Mouse (Mus musculus) yolk sac, embryonic 10.5 days (tissue): ENCODE results near the gene Saa2.
A peak's percentile ranks its signal among the peaks of the same experiment; 100 is the strongest.
"Not testable (repeated sequence)": the region's sequence is repeated elsewhere in the genome, so short reads cannot be mapped to it uniquely, and the experiment has no call there.

Experiments used
- DNase-seq: peaks from one replicate; pipeline ENCODE4 v3.0.0-alpha.2; 2017; ENCODE audit warnings: low spot score

Saa2 gene

DNA sequence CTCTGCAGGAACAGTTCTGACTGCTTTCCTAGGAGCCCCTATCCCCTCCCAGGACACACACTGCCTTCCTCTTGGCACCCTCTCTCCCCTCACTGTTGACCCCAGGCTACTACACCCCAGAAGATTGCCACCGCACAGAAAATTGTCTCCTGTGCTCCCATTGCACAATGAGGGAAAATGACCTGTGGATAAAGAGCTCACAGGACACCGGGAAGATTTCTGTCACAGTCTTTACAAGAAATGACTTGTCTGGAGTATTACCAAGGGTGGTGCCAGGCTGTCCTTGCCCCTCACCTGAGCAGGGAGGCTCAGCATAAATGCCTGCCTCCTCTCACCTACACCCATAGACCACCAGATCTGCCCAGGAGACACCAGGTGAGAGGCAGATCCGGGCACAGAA is at the start of gene Saa2:
Gene Saa2 (plus strand): TSS at position 301 of the 400 bp plus-strand sequence.
- DNase-seq: no peak

DNA sequence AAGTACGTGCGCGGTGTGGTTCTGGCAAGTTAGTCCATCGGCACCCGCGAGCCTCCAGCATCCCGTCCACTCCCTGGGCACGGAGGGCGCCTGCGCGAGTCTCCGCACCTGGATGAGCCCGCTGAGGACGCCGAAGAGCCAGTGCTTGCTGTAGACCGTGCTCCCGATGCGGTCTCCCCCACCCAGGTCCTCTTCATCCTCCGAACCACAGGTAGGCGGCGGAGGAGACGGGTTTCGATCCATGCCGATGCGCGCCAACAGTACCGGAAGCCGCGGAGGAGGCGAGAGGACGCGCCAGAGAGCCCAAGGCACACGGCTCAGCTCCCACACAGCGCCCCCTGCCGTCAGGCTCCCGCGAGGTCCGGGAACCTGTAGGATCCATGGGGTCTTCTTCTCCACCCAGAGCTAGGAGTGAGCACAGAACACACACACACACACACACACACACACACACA is 41.2 kb upstream of the Saa2 start, which contains the start of gene Saal1:
Gene Saal1 (minus strand): TSS at position 291 of the 455 bp plus-strand sequence.
- DNase-seq: peak; percentile 89

GRCm38 (mm10) chr7:46712250-46712649 is 39.3 kb upstream of the Saa2 start:
- no peak for DNase-seq

DNA sequence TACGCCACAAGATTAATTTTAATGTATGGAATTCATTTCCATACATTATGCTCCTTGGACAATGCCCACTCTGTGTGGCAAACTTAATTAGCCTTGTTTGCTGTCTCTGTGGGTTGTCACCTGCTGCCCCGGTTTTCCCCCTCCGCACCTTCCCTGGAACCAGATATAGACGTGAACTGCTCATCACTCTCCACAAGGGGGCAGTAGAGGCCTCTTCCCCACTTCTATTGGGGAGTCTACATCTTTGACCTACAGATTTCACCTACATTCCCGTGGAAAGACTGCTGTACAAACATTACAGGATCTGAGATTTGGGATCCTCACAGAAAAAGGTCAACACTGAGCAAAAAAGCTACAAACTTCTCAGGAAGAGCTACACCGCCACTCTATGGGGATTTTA is 37.1 kb upstream of the Saa2 start:
- peak; percentile 55 for DNase-seq

GRCm38 (mm10) chr7:46715600-46715999 is 36.0 kb upstream of the Saa2 start, which contains the start of gene Saa3:
TSS of gene Saa3 (minus strand) at chr7:46715700.
- DNase-seq: no peak

DNA sequence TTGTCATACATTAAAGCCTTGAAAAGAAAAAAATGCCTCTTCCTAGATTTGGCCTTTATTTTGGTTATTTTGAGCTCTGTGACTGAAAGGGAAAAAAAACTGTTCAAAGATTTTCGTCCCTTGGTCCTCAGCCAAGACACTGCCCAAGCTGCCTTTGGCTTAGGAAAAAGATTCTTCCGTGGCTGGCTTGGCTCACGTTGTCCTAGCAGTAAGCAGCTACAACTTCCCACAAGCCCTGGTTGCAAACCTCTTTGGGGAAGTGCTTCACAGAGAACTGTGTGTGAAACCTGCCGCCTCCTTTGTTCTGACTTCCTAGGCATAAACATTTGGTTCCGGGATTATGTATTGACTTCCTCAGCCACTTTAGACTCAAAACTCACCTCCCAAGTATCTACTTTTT is 34.7 kb upstream of the Saa2 start:
- no peak for DNase-seq

- no peak for DNase-seq
Measured at GRCm38 (mm10) chr7:46718591-46719270, 32.9 kb upstream of the Saa2 start.

DNA sequence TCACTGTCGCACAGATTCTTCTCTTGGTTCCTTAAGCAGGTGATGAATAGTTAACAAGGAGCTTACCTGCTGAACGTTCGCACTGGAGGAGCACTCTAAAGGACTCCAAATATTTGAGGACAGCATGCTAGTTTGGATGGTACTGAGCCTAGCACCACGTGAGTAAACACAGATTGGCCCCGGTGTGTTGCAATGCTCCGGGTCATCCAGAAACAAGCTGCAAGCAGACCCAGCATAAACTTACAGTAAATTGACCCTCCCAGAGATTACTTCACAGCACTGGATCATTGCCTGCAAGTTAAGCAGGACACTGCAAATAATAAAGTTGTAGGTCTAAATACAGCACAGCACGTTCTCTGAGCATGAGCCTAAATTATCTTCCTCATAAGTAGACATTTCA is 32.1 kb upstream of the Saa2 start:
- DNase-seq: peak; percentile 84

DNA sequence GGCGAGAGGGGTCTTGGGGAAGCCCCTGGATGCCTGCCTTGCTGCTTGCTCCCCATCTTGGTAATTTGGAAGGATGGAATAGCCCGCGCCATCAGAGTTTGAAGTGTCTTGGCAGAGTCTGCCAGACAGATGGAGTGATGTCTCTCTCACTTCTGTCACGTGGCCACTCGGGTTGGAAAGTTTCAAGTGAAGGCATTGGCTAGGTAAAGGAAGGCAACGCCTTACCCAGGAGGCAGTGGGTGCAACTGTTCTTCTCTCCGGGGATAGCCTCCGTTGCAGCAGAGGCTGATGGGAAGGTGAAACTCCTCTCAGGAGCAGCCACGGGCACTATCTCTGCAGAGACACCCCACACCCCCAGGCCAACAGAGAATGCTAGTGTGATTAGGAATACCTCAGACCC is 31.1 kb upstream of the Saa2 start:
- DNase-seq: no peak

GRCm38 (mm10) chr7:46723354-46723753 is 28.2 kb upstream of the Saa2 start:
- DNase-seq: no peak

DNA sequence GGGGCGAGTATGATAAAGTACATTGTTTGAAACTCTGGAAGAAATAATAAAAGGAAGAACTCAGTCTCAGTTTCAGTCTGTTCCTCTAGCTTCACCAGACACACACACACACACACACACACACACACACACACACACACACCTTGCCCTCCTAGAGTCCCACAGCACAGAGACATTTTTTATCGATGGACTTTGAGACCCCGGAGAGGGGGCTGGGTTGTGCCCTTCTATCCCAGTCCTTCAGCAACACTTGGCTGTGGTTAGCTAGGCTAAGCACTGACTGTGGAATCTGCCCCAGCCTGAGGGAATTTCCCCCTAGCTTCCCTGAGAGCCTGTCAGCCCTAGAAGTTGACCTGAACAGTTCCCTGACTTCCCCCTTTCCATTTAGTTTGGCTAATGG is 27.7 kb upstream of the Saa2 start:
- peak; percentile 63 for DNase-seq

GRCm38 (mm10) chr7:46724396-46724795 is 27.2 kb upstream of the Saa2 start:
- DNase-seq: no peak

- no peak for DNase-seq
Measured at GRCm38 (mm10) chr7:46727584-46727983, 24.0 kb upstream of the Saa2 start.

- peak; percentile 43 for DNase-seq
Measured at GRCm38 (mm10) chr7:46732458-46732857, 19.1 kb upstream of the Saa2 start, which contains the start of gene Saa4. TSS of gene Saa4 (minus strand) at chr7:46732603.

DNA sequence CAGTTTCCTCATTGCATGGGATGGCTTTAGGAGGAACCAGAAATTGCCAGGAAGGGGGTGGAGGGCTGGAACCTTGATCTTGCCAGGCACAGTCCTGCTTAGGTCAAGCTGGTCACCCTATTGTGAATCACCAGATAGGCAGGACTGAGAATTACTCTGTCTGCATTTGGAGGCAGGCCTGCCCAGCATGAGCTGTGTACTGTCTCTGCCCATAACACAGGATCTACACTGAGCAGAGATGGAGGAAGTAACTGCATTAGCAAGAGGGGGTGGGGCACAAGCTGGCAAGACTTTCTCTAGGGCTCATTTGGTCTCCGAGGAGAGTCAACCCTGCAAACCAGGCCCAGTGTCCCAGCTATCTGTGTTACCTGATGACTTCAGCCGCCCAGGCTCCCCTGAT is 16.6 kb upstream of the Saa2 start:
- no peak for DNase-seq

DNA sequence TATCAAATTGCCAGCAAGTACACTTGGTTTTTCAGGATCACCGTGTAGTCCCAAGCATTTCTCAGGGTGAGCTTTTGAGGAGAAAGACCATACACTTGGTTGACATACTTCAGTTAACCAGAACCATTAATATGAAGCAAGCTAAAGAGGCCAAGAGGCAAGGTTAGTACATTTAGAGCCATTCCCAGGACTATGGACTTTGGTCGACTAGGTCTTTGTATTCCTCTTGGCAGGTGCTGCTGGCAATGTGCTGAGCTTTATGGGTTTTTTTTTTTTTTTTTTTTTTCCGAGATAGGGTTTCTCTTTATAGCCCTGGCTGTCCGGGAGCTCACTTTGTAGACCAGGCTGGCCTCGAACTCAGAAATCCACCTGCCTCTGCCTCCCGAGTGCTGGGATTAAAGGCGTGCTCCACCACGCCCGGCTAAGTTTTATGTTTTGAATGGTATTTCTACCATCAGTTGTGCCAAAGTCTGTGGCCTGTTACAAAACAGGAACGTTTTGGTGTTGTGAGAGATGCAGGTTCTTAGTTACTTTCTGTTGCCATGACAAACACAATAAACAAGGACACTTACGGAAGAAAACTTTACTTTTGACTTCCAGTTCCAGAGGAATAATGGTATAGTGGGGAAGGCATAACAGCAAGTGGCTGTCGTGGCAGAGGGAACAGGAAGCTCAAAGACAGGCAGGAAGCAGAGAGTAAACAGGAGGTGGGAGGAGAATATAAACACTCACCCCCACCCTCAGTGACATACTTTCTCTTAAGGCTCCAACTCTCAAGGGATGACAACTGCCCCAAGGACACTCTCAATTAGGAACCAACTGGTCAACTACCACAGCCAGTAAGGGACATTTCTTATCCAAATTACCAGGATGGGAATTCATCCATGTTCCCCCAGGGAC is 12.8 kb upstream of the Saa2 start:
- DNase-seq: peak; percentile 36

DNA sequence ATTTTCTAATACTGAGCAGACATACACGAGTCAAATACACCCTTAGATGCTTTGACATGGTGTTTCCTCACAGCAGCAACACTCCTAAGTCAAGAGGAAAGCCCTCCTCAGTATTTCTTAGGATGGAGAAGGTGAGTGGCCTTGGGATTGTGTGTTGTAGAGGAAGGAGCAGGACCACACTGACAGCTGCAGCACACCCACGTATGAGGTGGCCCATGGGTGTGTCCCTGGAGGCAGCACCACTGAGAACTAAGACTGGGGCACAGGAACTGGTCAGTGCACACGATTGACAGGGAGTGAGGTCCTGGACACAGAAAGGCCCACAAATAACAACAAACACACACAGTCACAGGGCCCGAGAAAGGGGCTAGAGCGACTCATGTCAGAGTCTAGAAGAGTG is 11.5 kb upstream of the Saa2 start:
- not testable (repeated sequence) for DNase-seq

- not testable (repeated sequence) for DNase-seq
Measured at GRCm38 (mm10) chr7:46742880-46743279, 8.7 kb upstream of the Saa2 start, which contains the start of gene Saa1. TSS of gene Saa1 (minus strand) at chr7:46742980.

DNA sequence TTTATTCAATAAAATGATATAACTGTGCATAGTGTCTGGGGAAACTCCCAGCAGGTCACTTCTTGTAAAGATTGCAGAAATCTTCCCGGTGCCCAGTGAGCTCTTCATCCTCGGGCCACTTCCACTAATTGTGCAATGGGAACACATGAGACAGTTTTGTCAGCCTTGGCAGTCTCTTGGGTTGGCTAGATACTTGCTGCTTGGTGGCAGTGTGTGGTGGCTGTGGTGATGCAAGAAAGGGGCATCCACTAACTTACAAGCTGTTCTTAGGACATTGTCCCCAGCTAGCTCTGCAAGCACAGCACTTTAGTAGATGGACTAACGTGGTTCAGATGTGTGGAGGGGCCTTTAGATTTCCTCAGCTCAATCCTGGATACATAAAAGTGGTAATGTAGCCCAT is 5.8 kb upstream of the Saa2 start:
- no peak for DNase-seq

DNA sequence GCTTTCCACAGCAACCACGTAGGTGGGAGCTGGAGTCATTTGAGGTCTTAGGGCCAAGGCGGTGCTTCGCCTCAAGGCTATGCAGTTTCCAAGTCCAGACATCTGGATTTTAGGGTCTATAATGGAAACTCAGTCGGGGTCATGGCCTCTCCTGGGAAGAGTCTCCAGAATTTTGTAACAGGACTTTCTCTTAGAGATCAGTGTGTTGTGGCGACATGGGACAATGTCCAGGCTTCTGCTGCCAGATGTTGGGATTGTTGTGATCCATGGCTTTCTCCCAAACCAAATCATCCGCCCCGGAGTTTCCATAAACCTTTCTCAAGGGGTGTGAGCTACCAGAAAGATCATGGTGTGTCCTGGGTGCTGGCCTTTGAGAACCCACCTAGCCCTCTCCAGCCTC is 5.2 kb upstream of the Saa2 start:
- DNase-seq: no peak

GRCm38 (mm10) chr7:46748459-46748858 is 3.1 kb upstream of the Saa2 start:
- no peak for DNase-seq

- no peak for DNase-seq
Measured at GRCm38 (mm10) chr7:46761049-46761795, 9.6 kb downstream of the Saa2 start.
